Mouse (Mus musculus) midbrain, embryonic 14.5 days (tissue): ENCODE measurements around the gene Hfe2. TPM values are rescaled to one million over a fixed set of nuclear protein-coding genes. Genes with fewer than 3 reads are reported as not detected.
A peak's percentile ranks its signal among the peaks of the same experiment; 100 is the strongest.
"Not testable (repeated sequence)": the region's sequence is repeated elsewhere in the genome, so short reads cannot be mapped to it uniquely, and the experiment has no call there.

ENCODE experiments used
- ATAC-seq: fragments of 200-750 bp; cut with Nextera tagmentation; 2 replicates; pipeline ENCODE4 v1.8.0; 2017; ENCODE audit warnings: moderate number of reproducible peaks, moderate library complexity; ENCODE audit not compliant: low FRiP score, low TSS enrichment
- DNase-seq: peaks from one replicate; pipeline ENCODE4 v3.0.0-alpha.2; 2015
- H3K27ac ChIP-seq: fragments of 300-500 bp; sonication (generic); replicated peaks from 2 replicates; pipeline ENCODE4 v1.5.1; 2014; ENCODE audit warnings: mild to moderate bottlenecking, low read depth, low read length, moderate library complexity
- H3K27me3 ChIP-seq: fragments of 300-500 bp; sonication (generic); 2 replicates; pipeline ENCODE4 v1.6.1; 2014; ENCODE audit warnings: low read length, control low read depth, mixed read lengths; ENCODE audit not compliant: control insufficient read depth, insufficient read depth
- H3K36me3 ChIP-seq: fragments of 300-500 bp; sonication (generic); 2 replicates; pipeline ENCODE4 v1.6.1; 2014; ENCODE audit warnings: low read length, control low read depth; ENCODE audit not compliant: control insufficient read depth, insufficient read depth
- H3K4me1 ChIP-seq: fragments of 300-500 bp; sonication (generic); 2 replicates; pipeline ENCODE4 v1.6.1; 2014; ENCODE audit warnings: mild to moderate bottlenecking, antibody characterized with exemption, low read length, control low read depth; ENCODE audit not compliant: control insufficient read depth, insufficient read depth
- H3K4me2 ChIP-seq: fragments of 300-500 bp; sonication (generic); 2 replicates; pipeline ENCODE4 v1.6.1; 2014; ENCODE audit warnings: mild to moderate bottlenecking, low read length, moderate library complexity
- H3K4me3 ChIP-seq: fragments of 300-500 bp; sonication (generic); replicated peaks from 2 replicates; pipeline ENCODE4 v1.5.1; 2014; ENCODE audit warnings: low read depth, low read length
- H3K9ac ChIP-seq: fragments of 300-500 bp; sonication (generic); replicated peaks from 2 replicates; pipeline ENCODE4 v1.6.1; 2014; ENCODE audit warnings: mild to moderate bottlenecking, low read length, moderate library complexity
- H3K9me3 ChIP-seq: fragments of 300-500 bp; sonication (generic); 2 replicates; pipeline ENCODE4 v1.6.1; 2016; ENCODE audit warnings: low read length, control low read depth, mixed read lengths; ENCODE audit not compliant: control insufficient read depth
- WGBS: fragments of 180-500 bp; shearing (Covaris S2); extraction: QIAGEN DNeasy Blood & Tissue Kit; methylation state at CpG from one replicate; pipeline ENCODE4 v1.1.7; 2014; 5-methylcytosine and 5-hydroxymethylcytosine counted together
- polyA plus RNA-seq: library from polyadenylated mRNA; unstranded; fragments of >200 nt; fragmentation: Nextera tagmentation; extraction: Ambion mirVana; gene quantifications from 2 replicates; pipeline ENCODE4 v1.2.1, GENCODE M21; 2014

Gene Hfe2
- polyA plus RNA-seq, 1 experiment from 2014 or later, result 0.84 TPM

GRCm38 (mm10) chr3:96494456-96494855 is 30.5 kb upstream of the Hfe2 start:
- WGBS, result 100% methylated on average over 5 of the region's 11 CpGs
- not testable (repeated sequence) for ATAC-seq, H3K4me1 ChIP-seq

GRCm38 (mm10) chr3:96494912-96495311 is 30.1 kb upstream of the Hfe2 start:
- DNase-seq (no peak), ATAC-seq (no peak)
- H3K9ac ChIP-seq, result no peak overlapping the region
- H3K4me3 ChIP-seq, result no peak overlapping the region
- H3K36me3 ChIP-seq, result no peaks in the 10 kb centered on the region
- H3K27ac ChIP-seq, result no peak overlapping the region
- H3K4me1 ChIP-seq, result no peaks in the 10 kb centered on the region
- WGBS, result 92% methylated on average over 3 of the region's 3 CpGs
- no peaks in the 10 kb centered on the region for H3K27me3 ChIP-seq
- no peak overlapping the region for H3K4me2 ChIP-seq
- no peaks in the 10 kb centered on the region for H3K9me3 ChIP-seq

More at GRCm38 (mm10) chr3:96494456-96494855, 30.5 kb upstream of the Hfe2 start:
- H3K9me3 ChIP-seq, H3K4me2 ChIP-seq, H3K27ac ChIP-seq, H3K36me3 ChIP-seq, H3K4me3 ChIP-seq, H3K9ac ChIP-seq, DNase-seq, H3K27me3 ChIP-seq: not testable (repeated sequence)

GRCm38 (mm10) chr3:96495490-96496210 is 29.3 kb upstream of the Hfe2 start:
- Histone ChIP-seq H3K9me3 (no peaks in the 10 kb centered on the region), H3K36me3 (no peaks in the 10 kb centered on the region), H3K27me3 (no peaks in the 10 kb centered on the region), H3K4me1 (no peaks in the 10 kb centered on the region), H3K4me3 (no peak overlapping the region), H3K27ac (no peak overlapping the region), H3K9ac (no peak overlapping the region), H3K4me2 (no peak overlapping the region; the same call in 1 of the 2 replicates)
- 97% methylated on average over 1 of the region's 1 CpGs for WGBS
- DNase-seq, result no peak
- ATAC-seq, result no peak

GRCm38 (mm10) chr3:96496216-96496615 is 28.8 kb upstream of the Hfe2 start:
- no peaks in the 10 kb centered on the region for H3K4me1 ChIP-seq
- H3K9ac ChIP-seq, result no peak overlapping the region
- H3K36me3 ChIP-seq, result no peaks in the 10 kb centered on the region
- H3K4me3 ChIP-seq, result no peak overlapping the region
- ATAC-seq, result no peak
- H3K9me3 ChIP-seq, result no peaks in the 10 kb centered on the region
- DNase-seq, result no peak
- H3K27me3 ChIP-seq, result no peaks in the 10 kb centered on the region
- H3K4me2 ChIP-seq, result peak overlapping the region; percentile 65
- H3K27ac ChIP-seq, result no peak overlapping the region
- 60% methylated on average over 7 of the region's 7 CpGs for WGBS

- peak; percentile 22 for DNase-seq
- H3K27me3 ChIP-seq, H3K36me3 ChIP-seq, H3K9me3 ChIP-seq, H3K27ac ChIP-seq, ATAC-seq, H3K4me1 ChIP-seq, H3K9ac ChIP-seq: not testable (repeated sequence)
- H3K4me3 ChIP-seq, result peak overlapping the region; percentile 41
- H3K4me2 ChIP-seq, result peak overlapping the region; percentile 65
- WGBS, result 13% methylated on average over 14 of the region's 14 CpGs
Observed at GRCm38 (mm10) chr3:96496620-96497275, 28.2 kb upstream of the Hfe2 start.

- Histone ChIP-seq H3K4me3 (peak overlapping the region; percentile 41), H3K36me3 (no peaks in the 10 kb centered on the region), H3K27me3 (no peaks in the 10 kb centered on the region), H3K4me1 (no peaks in the 10 kb centered on the region), H3K27ac (no peak overlapping the region), H3K9ac (no peak overlapping the region), H3K4me2 (peak overlapping the region; percentile 65), H3K9me3 (no peaks in the 10 kb centered on the region)
- under 1% methylated on average over 19 of the region's 19 CpGs for WGBS
- ATAC-seq (0 out of 2 replicates have a peak, but pooled peaks have one; percentile 22), DNase-seq (peak; percentile 85)
Observed at GRCm38 (mm10) chr3:96497451-96498028, 27.4 kb upstream of the Hfe2 start.

GRCm38 (mm10) chr3:96498476-96499245 is 26.3 kb upstream of the Hfe2 start:
- Histone ChIP-seq H3K9ac (no peak overlapping the region), H3K27ac (no peak overlapping the region), H3K4me1 (no peaks in the 10 kb centered on the region), H3K4me3 (peak overlapping the region; percentile 64), H3K9me3 (no peaks in the 10 kb centered on the region), H3K4me2 (peak overlapping the region; percentile 98), H3K36me3 (no peaks in the 10 kb centered on the region), H3K27me3 (no peaks in the 10 kb centered on the region)
- 80% methylated on average over 4 of the region's 4 CpGs for WGBS
- no peak for ATAC-seq
- DNase-seq, result no peak

- Histone ChIP-seq H3K9me3 (no peaks in the 10 kb centered on the region), H3K9ac (peak overlapping the region; percentile 58), H3K4me2 (peak overlapping the region; percentile 98), H3K27me3 (no peaks in the 10 kb centered on the region), H3K4me1 (no peaks in the 10 kb centered on the region), H3K27ac (peak overlapping the region; percentile 62), H3K36me3 (no peaks in the 10 kb centered on the region), H3K4me3 (peak overlapping the region; percentile 64)
- ATAC-seq (peak; percentile 55), DNase-seq (peak; percentile 91)
- under 1% methylated on average over 36 of the region's 36 CpGs for WGBS
Observed at GRCm38 (mm10) chr3:96499481-96500288, 25.3 kb upstream of the Hfe2 start.
